Mouse (Mus musculus): ENCODE measurements around the gene Heg1.

Heg1 gene

DNA sequence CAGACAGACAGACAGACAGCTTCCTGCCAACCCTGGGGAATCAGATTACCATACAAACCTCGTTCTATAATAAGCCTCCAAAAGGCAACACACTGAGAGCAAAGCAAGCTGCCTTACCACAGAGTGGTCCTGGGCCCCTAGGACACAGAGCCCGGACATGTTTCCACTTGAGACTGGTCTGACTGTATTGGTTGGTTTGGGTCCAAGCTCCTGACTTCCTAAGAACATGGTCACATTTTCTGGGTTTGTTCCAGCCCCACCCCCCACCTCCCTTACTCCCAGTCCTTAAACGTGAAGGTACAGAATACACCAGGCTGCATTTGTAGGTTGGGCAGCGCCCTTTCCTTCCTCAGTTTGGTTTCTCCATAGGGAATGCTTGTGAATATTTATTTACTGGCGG is 57.6 kb downstream of the Heg1 start:
- no peak for DNase-seq (ENCODE audit: low read depth, low spot score)

DNA sequence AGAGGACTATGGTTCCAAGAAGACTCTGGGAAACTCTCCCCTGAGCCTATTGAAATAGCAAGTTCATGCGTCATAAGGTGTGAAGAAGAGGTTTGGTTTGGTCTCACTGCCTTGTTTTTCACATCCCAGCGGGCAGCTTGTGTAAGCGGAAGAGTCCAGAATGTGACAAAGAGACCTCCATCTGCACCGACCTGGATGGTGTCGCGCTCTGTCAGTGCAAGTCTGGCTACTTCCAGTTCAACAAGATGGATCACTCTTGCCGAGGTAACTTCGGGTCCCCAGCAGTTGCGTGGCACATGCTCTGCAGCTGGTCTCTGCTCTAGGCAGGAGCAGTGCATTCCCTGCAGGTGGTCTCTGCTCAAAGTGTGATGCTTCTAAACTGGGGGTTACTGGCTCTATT is 58.1 kb downstream of the Heg1 start:
- DNase-seq (ENCODE audit: low read depth, low spot score), result no peak

DNA sequence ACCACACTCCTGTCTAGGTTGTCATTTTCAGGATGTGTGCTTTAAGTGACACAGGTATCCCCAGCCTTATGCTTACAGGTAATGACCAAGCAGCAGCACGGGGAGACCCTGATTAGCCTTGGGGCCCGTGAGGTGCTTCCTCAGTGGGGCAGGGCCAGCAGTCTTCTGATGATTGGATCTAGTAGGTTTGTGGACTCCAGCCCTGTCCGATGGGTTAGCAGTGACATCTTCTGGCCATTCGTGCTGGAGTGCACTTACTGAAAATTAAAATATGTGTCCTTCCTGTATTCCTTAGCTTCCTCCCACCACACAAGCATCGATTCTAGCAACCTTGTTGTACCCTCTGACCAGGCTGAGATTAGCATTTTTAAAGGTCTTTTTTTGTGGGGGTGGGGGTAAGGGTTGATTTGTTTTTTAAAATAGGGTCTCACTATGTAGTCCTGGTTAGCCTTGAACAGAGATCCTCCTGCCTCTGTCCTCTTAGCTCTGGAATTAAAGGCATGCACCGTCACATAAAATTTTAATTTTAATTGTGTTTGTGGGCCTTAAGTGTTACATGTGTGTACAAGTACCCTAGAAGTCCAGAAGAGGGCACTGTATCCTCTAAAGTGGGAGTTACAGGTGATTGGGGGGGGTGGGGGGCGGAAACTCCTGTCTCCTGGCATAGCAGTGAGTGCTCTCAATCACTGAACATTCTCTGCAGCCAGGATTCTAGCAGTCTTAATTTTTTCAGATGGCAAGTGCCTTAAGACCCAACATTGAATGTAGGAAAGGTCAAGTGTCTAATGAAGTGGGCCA is 60.7 kb downstream of the Heg1 start:
- DNase-seq (ENCODE audit: low read depth, low spot score), result peak; percentile 73

DNA sequence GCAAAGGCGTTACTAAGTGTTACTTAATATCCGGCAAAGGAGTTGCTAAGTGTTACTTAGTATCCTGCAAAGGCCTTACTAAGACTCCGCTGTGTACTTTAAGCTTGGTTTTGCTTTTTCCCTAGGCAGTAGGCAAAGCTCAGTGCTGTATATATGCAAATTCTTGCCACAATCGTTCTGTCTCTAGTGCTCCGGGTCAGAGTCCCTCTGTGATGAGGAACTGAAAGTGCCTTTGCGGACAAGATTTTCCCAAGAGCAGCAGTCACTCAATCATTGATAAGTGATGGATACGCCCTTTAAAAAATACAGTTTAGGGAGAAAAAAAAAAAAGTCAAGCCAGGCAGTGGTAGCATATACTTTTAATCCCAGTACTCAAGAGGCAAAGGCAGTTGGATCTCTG is 61.3 kb downstream of the Heg1 start:
- DNase-seq (ENCODE audit: low read depth, low spot score), result peak; percentile 24

DNA sequence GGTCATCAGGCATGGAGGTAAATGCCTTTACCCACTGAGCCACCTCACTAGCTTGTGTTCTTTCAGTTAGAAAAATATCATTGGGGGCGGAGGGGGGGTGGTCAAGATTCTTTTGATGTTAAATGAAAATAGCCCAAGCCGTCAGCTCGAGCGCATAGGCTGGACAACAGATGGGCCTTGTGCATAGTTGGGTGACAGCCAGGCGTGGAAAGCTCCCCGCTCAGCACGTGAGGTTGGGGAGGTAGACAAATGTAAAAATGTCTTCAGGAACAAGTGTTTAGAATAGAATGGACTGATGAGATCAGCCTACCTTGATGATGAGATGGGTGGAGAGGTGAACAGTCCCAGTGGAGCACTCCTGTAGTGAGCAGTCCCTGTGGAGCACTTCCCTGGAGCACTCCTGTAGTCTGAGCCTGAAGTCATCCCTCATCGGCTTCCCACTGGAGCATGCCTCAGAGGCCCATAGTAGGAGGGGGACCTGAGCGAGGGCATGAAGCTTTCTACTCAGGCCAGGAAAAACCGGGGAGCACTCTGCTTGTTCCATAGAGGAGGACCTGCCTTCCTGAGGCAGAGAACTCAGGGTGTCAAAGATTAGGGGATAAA is 62.0 kb downstream of the Heg1 start:
- DNase-seq (ENCODE audit: low read depth, low spot score), result no peak

DNA sequence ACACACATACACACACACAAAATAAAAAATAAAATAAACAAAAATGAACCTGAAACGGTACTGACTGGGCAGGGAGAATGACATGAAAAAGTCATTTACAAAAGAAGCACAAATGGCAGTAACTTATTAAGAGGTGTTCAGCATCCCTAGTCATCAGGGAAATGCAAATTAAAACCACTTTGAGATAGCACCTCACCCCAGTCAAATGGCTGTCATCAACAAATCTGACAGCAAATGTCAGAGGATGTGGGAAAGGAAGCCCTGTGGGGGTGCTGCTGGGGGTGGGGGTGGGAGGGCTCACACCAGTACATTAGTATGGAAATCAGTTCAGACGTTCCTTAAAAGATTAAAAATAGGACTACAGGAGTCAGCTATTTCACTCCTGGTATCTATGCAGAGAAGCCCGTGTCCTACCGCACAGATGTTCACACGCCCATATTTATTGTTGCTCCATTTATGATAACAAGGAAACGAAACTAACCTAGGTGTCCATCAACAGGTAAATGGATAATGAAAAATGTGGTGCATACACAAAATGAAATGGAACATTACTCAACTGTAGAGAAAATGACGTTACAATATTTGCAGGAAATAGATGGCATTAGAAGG is 63.3 kb downstream of the Heg1 start:
- peak; percentile 80 for DNase-seq (ENCODE audit: low read depth, low spot score)

DNA sequence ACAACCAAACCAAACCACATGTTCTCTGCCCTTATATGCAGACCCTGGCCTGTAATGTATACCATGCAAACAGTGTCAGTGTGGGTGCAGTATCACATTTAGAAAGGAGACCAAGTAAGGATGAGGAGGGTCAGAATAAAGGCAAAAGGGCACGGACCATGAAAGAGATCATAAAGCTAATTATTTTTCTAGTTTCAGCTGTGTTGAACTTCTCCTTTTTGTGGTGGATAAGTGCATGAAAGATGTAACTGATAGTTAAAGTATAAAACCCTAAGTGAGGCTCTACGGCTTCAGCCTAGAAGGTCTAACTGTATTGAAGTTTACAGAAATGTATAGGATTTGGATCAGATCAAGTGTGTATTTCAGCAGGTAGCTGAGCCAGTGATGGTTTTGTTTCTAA is 63.8 kb downstream of the Heg1 start:
- DNase-seq (ENCODE audit: low read depth, low spot score), result no peak

DNA sequence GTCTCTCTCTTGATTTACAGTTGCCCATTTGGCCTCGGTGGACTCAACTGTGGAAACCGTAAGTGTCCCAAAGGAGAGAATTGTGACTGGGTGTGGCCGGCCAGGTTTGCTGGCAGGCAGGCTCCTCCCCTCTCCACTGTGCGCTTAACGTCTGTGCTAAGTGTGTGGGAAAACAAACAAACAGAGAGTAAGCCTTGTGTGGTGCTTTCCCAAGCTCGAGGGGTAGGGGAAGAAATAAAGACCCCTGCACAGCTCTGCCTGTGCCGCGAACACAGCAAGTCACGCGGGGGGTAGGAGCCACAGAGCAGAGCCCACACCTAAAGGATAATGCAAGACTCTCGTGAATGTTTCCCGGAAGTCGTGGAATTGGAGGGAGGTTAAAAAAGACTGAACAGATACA is 67.0 kb downstream of the Heg1 start:
- no peak for DNase-seq (ENCODE audit: low read depth, low spot score)

DNA sequence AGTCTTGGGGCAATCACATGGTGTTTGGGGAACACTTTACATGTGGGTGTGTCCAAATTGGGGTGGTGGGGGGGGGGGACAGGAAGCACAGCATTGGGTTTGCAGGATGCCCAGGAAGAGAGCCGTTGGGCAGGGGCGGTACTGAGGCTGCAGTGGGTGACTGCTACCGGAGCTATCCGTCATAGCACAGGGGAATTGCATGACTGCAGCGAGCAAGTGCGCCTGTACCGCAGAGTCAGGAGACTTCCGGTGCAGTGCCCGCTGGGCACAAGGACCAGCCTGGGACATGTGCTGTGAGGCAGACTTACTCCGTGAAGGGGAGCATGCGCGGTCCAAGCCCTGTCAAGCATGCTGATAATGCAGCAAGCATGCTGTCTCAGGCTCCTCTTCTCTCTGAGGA is 67.4 kb downstream of the Heg1 start:
- peak; percentile 89 for DNase-seq (ENCODE audit: low read depth, low spot score)

DNA sequence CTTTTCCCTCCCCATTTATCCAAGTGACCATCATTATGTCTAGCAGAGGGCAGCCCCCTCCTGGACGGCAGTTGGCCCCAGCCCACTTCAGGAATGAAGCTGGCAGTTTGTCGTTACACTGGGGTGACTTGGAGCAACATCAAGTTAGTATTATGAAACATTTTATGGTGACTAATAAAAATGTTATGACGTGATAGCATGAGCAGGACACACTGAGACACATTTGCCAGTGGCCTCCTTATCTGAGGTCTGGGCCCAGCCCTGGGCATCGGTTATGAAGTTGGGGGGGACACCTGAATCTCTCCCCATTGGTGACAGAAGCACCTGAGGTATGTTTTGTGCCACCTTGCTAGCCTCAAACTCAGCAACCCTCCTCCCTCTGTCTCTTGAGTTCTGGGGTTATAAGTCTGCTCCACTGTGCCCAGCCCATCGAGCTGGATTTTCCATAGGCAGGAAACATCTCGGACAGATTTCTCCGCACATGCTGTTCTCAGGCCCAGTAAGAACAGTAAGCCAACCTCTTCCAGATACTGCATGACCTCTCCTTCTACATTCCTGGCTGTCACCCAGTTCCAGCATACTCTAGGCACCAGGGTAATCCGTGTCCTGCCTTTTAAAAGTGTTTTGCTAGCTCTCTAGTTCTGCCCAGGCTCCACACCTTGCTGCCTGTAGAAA is 68.9 kb downstream of the Heg1 start:
- no peak for DNase-seq (ENCODE audit: low read depth, low spot score)

DNA sequence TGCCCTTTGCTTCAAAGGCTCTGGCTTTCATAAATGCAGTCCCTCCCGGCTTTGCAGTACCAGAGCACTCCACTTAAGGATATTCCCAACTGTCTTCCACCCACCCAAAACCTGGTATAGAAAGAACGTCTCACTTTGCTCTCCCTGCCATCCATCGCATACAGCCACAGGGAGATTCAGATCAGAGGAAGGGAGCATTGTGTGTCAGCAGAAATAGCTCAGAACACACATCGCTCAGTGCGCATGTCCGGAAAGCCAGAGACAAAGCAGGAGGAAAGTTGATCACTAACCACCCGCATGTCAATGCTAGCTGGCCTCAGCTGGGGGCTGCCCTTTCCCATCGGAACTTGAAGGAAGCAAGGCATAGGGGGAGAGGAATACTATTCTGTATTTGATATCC is 71.1 kb downstream of the Heg1 start:
- peak; percentile 58 for DNase-seq (ENCODE audit: low read depth, low spot score)

DNA sequence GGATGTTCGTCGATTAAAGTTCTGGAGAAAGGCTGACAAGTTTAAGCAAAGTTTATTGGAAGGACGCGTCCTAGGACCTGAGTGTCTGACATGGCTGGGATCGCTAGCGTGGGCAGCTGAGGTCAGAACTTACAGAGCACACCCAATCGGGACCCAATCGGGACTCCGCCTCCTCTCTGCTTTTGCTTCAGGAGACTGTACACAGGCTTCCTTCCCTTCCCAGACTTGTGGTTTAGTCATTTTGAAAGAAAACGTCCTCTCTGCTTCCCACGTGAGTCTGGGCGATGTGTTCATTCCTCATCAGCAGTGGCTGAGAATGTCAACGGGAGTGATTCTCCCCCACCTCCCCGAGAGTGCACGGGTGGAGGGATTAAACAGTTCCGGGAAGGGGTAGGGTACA is 71.8 kb downstream of the Heg1 start:
- peak; percentile 23 for DNase-seq (ENCODE audit: low read depth, low spot score)

DNA sequence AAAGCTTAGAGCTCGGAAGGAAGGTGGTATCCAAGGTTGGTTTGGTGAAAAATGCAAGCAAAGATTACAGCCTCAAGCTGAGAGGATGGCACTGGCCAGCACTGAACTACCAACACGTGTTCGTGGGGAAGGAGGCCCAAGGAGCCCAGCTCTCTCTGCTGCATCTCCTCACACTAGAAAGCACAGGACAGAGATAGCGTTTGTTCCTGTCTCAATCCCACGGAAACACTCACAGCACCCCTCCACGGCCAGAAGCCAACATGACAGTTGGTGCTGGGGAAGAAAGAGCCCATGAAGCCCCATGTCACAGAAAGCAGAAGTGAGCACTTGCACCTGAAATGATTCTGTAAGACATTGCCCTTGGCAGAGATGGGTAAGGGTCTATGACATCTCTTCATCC is 72.2 kb downstream of the Heg1 start:
- no peak for DNase-seq (ENCODE audit: low read depth, low spot score)

DNA sequence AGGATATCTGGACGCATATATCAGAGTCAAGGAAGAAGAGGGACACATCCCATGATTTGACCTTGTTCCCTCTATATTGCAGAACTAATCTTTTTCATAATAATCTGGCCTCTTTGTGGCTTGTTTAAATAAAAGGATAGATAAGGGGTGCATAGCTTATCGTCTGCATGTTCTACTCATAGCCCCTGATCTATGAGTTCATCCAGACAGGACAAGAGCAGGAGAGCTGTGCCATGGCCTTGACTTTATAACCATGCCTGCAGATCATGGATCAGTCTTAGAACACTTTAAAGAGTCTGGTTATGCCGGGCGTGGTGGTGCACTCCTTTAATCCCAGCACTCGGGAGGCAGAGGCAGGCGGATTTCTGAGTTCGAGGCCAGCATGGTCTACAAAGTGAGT is 75.0 kb downstream of the Heg1 start:
- no peak for DNase-seq (ENCODE audit: low read depth, low spot score)

DNA sequence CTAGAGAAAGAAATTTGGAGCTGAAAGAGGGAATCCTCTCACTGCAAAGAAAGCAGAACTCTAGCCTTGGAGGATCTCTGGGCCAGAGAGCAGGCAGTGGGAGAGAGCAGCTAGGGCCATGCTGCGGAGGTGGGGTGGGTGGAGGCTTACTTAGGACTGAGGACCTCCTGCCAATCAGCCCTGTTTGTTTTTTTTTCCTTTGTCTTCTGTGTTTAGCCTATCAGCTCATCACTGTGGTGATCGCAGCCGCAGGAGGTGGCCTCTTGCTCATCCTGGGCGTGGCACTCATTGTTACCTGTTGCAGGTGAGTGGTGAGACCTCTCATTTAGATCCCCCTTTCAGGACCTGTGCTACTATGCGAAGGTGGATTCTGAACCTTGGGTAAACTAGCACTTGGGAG is 76.4 kb downstream of the Heg1 start:
- no peak for DNase-seq (ENCODE audit: low read depth, low spot score)

DNA sequence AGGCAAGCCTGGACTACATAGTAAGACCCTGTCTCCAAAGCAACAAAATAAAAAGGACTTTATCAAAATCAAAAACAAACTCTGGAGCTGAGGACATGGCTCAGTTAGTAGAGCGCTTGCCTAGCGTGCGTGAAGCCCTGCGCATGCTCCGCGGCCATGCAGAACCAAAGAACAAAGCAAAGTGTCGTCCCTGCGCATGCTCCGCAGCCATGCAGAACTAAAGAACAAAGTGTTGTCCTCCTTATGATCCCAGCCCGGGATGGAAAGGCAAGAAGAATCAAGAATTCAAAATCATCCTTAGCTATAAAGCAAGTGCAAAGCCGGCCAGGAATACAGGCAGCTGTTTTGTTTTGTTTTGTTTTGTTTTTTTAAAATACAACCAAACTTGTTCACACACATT is 76.8 kb downstream of the Heg1 start:
- DNase-seq (ENCODE audit: low read depth, low spot score), result no peak

DNA sequence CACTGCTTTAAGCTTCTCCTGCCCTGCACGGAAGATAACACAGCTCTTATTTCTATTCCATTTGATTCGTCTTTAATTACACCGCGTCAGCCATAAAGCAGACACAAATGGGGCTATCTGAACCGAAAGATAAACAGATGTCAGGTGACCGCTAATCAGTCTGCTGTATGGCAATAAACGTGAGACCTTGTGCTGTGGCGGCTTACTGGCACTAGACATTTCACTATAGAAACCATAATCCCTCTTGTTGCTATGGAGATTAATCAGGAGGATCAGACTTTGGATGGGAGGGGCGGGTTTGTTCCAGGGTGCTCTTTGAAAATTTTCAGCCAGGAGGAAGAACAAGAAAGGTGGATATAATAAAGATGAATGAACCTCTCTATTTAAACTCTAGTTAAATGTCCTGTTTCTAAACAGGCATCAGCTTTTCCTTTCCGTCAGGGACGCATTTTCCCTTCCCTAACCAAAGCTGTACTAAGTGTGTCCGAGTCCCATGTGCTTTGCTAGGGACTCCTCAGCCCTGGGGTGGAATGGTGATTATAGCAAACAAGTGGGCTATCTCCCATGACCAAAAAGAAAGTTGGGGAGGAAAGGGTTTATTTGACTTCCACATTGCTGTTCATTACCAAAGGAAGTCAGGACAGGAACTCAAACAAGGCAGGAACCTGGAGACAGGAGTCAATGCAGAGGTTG is 80.5 kb downstream of the Heg1 start:
- DNase-seq (ENCODE audit: low read depth, low spot score), result no peak

DNA sequence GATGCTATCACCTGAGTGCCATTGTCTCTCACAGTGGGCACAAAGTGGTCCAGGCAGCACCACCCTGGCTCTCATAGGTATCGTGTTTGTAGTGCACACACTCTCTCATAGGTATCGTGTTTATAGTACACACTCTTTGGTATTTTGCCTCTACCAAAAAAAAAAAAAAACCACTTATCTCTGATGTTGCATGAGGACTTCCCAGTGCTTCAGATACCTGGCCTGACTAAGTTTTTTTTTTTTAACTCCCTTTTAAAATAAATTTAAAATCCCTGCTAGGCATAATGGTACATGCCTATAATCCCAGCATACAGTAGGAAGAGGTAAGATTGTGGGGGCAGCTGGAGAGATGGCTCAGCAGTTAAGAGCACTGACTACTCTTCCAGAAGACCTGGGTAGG is 81.3 kb downstream of the Heg1 start:
- DNase-seq (ENCODE audit: low read depth, low spot score), result no peak

DNA sequence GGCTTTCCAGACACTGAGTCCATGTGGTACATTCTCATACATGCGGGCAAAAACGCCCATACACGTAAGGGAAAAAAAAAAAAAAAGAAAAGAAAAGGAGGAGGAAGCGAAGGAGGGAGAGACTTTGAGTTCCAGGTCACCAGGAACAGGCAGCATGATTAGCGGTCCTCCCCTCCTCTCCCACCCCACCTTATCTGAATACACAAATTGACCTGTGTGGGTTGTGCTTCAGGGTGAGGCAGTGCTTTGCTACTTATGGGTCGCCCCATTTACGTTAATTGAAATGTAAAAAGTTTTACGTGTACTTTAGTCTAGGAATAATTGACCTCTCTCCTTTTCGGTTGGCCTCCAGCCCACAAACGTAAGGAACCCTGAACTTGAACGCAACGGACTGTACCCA is 82.1 kb downstream of the Heg1 start:
- no peak for DNase-seq (ENCODE audit: low read depth, low spot score)

DNA sequence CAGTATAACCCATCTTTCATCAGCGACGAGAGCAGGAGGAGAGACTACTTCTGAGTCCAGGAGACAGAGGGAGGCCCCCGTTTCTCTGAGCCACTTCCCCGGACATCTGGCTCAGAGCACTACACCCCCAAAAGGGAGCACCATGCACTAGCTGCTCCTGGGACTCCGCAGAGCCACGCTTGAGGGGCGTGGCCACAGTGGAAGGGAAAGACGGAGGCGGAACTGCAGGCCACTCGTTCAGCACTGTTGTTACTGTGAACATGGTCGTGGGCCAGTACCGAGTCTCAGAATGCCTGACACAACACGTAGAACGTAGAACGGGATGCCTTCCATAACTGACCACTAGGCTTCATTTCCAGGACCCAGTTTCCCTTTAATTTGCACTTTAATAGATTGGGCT is 82.6 kb downstream of the Heg1 start:
- DNase-seq (ENCODE audit: low read depth, low spot score), result no peak

DNA sequence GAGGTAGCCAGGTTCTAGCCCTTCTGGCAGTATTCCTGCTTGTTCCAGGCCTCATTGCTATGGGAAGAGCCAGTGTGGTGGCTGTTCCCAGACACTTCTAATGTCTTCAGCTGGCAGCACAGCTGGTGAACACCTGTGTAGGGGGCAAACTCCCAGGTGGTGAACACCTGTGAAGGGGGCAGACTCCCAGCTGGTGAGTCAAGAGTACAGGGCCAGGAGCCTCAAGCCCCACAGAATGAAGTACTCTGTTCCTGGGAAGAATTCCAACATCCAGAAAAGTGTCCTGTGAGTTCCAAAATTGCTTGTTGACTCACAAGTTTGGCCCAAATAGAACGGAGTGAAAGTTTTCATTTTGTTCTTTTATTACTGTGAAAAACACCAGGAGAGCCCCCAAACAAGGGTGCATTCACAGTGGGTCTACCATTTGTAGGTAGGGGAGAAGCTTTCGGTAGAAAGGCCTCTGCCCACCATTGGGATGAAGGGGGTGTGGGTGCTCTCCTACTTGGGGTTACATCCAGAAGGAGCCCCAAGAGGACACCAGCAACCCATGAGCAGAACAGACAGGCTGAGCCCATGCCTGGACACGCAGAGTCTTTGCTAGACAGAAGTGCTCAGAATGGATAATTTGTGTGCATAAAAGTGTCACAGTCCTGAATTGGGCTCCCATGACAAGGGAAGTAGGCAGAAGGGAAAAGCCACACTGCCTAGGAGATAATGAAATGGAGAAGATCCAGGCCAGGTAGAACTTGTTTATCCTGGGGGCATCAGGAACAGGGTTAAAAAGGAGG is 84.5 kb downstream of the Heg1 start:
- no peak for DNase-seq (ENCODE audit: low read depth, low spot score)

Data from CD4-positive helper T cell, adult 2 months (primary cell).